ENCODE assay signal across 27 mouse cellular contexts in genomic region chr8:58753769-58754168, GRCm38 (mm10).
A peak's percentile ranks its signal among the peaks of the same experiment; 100 is the strongest.
DNase-seq lines count a peak whose midpoint lies in the region; ATAC-seq and TF ChIP-seq lines count a peak whose summit lies in the region.
"Had no signal": no experiment of that assay in that cellular context is flagged by ENCODE, and none has a peak within 500 bp of the region (broad histone marks: within the 10 kb centered on the region; RNA-seq: fewer than 3 reads in every experiment).

No protein-coding gene starts in this region.

- H3K9ac ChIP-seq in forebrain, embryonic 14.5 days (ENCODE audit: low read length) = no peak overlapping the region
- H3K9ac ChIP-seq in forebrain, embryonic 15.5 days (replicated peaks) = no peak overlapping the region
- no peak overlapping the region for H3K9ac ChIP-seq in hindbrain, embryonic 16.5 days (ENCODE audit: low read depth, low read length)
- H3K9ac ChIP-seq in hindbrain, embryonic 11.5 days (ENCODE audit: low read depth, low read length) = no peak overlapping the region
- H3K9ac ChIP-seq: embryonic facial prominence, embryonic 13.5 days; heart, embryonic 12.5 days; heart, embryonic 15.5 days; hindbrain, embryonic 12.5 days; intestine, embryonic 15.5 days had no signal

- no peak overlapping the region for H3K4me2 ChIP-seq in forebrain, embryonic 14.5 days (ENCODE audit: low read length)
- no peak overlapping the region for H3K4me2 ChIP-seq in forebrain, embryonic 15.5 days (replicated peaks)
- H3K4me2 ChIP-seq in hindbrain, embryonic 16.5 days (ENCODE audit: low read length) = no peak overlapping the region
- no peak overlapping the region for H3K4me2 ChIP-seq in hindbrain, embryonic 11.5 days (replicated peaks; ENCODE audit: low read depth, low read length)
- H3K4me2 ChIP-seq: embryonic facial prominence, embryonic 13.5 days; heart, embryonic 12.5 days; heart, embryonic 15.5 days; hindbrain, embryonic 12.5 days; intestine, embryonic 15.5 days had no signal

- 30% methylated on average over 2 of the region's 2 CpGs for WGBS in forebrain, embryonic 14.5 days
- WGBS in forebrain, embryonic 15.5 days = 42% methylated on average over 2 of the region's 2 CpGs
- 42% methylated on average over 2 of the region's 2 CpGs for WGBS in hindbrain, embryonic 16.5 days
- 72% methylated on average over 2 of the region's 2 CpGs for WGBS in hindbrain, embryonic 11.5 days

- intact Hi-C loops in left cerebral cortex, postnatal 36 days (cut with DNase I) = no loop called here

- TF ChIP-seq CTCF in brain, embryonic 14.5 days (IDR thresholded peaks at IDR 0.05; ENCODE audit: borderline replicate concordance, extremely low read depth, insufficient read depth, insufficient read length) = no peak

- H3K9me3 ChIP-seq in forebrain, embryonic 14.5 days (replicated peaks; ENCODE audit: control insufficient read depth, low read length) = no peaks in the 10 kb centered on the region
- no peaks in the 10 kb centered on the region for H3K9me3 ChIP-seq in forebrain, embryonic 15.5 days
- no peaks in the 10 kb centered on the region; the same call in 1 of the 2 replicates for H3K9me3 ChIP-seq in hindbrain, embryonic 16.5 days (ENCODE audit: control insufficient read depth, low read length)
- no peaks in the 10 kb centered on the region for H3K9me3 ChIP-seq in hindbrain, embryonic 11.5 days (ENCODE audit: control insufficient read depth, low read length)
- H3K9me3 ChIP-seq: heart, embryonic 12.5 days; heart, embryonic 15.5 days; hindbrain, embryonic 12.5 days; intestine, embryonic 15.5 days had no signal

- no peak overlapping the region for H3K4me3 ChIP-seq in forebrain, embryonic 14.5 days (ENCODE audit: low read depth, low read length)
- no peak overlapping the region for H3K4me3 ChIP-seq in forebrain, embryonic 15.5 days
- no peak overlapping the region for H3K4me3 ChIP-seq in hindbrain, embryonic 16.5 days (ENCODE audit: low read length)
- no peak overlapping the region for H3K4me3 ChIP-seq in hindbrain, embryonic 11.5 days (ENCODE audit: low read depth, low read length)
- H3K4me3 ChIP-seq: embryonic facial prominence, embryonic 10.5 days; embryonic facial prominence, embryonic 13.5 days; erythroblast, embryonic 14.5 days; heart, embryonic 12.5 days; heart, embryonic 15.5 days; hindbrain, embryonic 12.5 days; intestine, embryonic 15.5 days had no signal

- H3K27me3 ChIP-seq in forebrain, embryonic 14.5 days (replicated peaks; ENCODE audit: control insufficient read depth, insufficient read depth, low read length) = no peaks in the 10 kb centered on the region
- H3K27me3 ChIP-seq in forebrain, embryonic 15.5 days = no peaks in the 10 kb centered on the region
- no peaks in the 10 kb centered on the region for H3K27me3 ChIP-seq in hindbrain, embryonic 16.5 days (replicated peaks; ENCODE audit: control insufficient read depth, insufficient read depth, low read length)
- H3K27me3 ChIP-seq in hindbrain, embryonic 11.5 days (ENCODE audit: control insufficient read depth, insufficient read depth, low read length) = no peaks in the 10 kb centered on the region
- H3K27me3 ChIP-seq: embryonic facial prominence, embryonic 13.5 days; heart, embryonic 12.5 days; heart, embryonic 15.5 days; hindbrain, embryonic 12.5 days; intestine, embryonic 15.5 days had no signal

- no peaks in the 10 kb centered on the region for H3K4me1 ChIP-seq in forebrain, embryonic 14.5 days (ENCODE audit: control insufficient read depth, insufficient read depth, low read length)
- H3K4me1 ChIP-seq in forebrain, embryonic 15.5 days = no peaks in the 10 kb centered on the region
- H3K4me1 ChIP-seq in hindbrain, embryonic 16.5 days (ENCODE audit: control insufficient read depth, insufficient read depth, low read depth, low read length) = no peaks in the 10 kb centered on the region
- no peaks in the 10 kb centered on the region for H3K4me1 ChIP-seq in hindbrain, embryonic 11.5 days (replicated peaks; ENCODE audit: control insufficient read depth, insufficient read depth, low read length)
- H3K4me1 ChIP-seq: embryonic facial prominence, embryonic 10.5 days; embryonic facial prominence, embryonic 13.5 days; heart, embryonic 12.5 days; heart, embryonic 15.5 days; hindbrain, embryonic 12.5 days; intestine, embryonic 15.5 days had no signal

- peak; percentile 46; the same call in 1 of the 2 replicates for ATAC-seq in forebrain, embryonic 14.5 days
- no peak for ATAC-seq in forebrain, embryonic 15.5 days (replicated peaks)
- ATAC-seq in hindbrain, embryonic 16.5 days = 0 out of 2 replicates have a peak, but pooled peaks have one; percentile 48
- ATAC-seq in hindbrain, embryonic 11.5 days (ENCODE audit: low FRiP score) = no peak
- ATAC-seq: CD4-positive, CD25-positive, alpha-beta regulatory T cell, adult 4 months; intestine, embryonic 15.5 days had no signal

- H3K27ac ChIP-seq in forebrain, embryonic 14.5 days (ENCODE audit: low read depth, low read length) = no peak overlapping the region
- H3K27ac ChIP-seq in forebrain, embryonic 15.5 days (replicated peaks) = no peak overlapping the region
- H3K27ac ChIP-seq in hindbrain, embryonic 16.5 days (ENCODE audit: low read depth, low read length) = no peak overlapping the region
- no peak overlapping the region for H3K27ac ChIP-seq in hindbrain, embryonic 11.5 days (ENCODE audit: low read depth, low read length)
- H3K27ac ChIP-seq: embryonic facial prominence, embryonic 10.5 days; embryonic facial prominence, embryonic 13.5 days; heart, embryonic 15.5 days; hindbrain, embryonic 12.5 days; intestine, embryonic 15.5 days had no signal

- peak; percentile 2 for DNase-seq in forebrain, embryonic 14.5 days (ENCODE audit: low spot score)
- no peak for DNase-seq in hindbrain, embryonic 11.5 days (ENCODE audit: low spot score)
- peak; percentile 58 for DNase-seq in brain, embryonic 14.5 days (ENCODE audit: low read depth)
- DNase-seq in retina, embryonic 14.5 days (ENCODE audit: low spot score) = peak; percentile 13
- no peak for DNase-seq in left cerebral cortex, postnatal 36 days (ENCODE audit: low spot score in 2 of 2)
- DNase-seq: adrenal gland, adult 2 months; adrenal gland, postnatal 14 days; cerebellum, adult 11-12 months; cerebellum, adult 8-10 months; cerebellum, postnatal 10 days; cerebellum, postnatal 36 days; embryo, embryonic 11 days; gastrocnemius, postnatal 25 days; heart, adult 18-20 months; heart, postnatal 10 days; heart, postnatal 36 days; kidney, adult 11 months had no signal

- no peak for TF ChIP-seq POLR2A in brain, embryonic 14.5 days (IDR thresholded peaks at IDR 0.05; ENCODE audit: borderline replicate concordance, extremely low read depth, insufficient read depth, insufficient read length, poor library complexity, severe bottlenecking)

- H3K36me3 ChIP-seq in forebrain, embryonic 14.5 days (ENCODE audit: control insufficient read depth, insufficient read depth, low read length) = no peaks in the 10 kb centered on the region
- no peaks in the 10 kb centered on the region for H3K36me3 ChIP-seq in forebrain, embryonic 15.5 days
- H3K36me3 ChIP-seq in hindbrain, embryonic 16.5 days (ENCODE audit: control insufficient read depth, insufficient read depth, low read length) = no peaks in the 10 kb centered on the region
- H3K36me3 ChIP-seq in hindbrain, embryonic 11.5 days (ENCODE audit: control insufficient read depth, insufficient read depth, low read length) = no peaks in the 10 kb centered on the region
- H3K36me3 ChIP-seq: embryonic facial prominence, embryonic 10.5 days; embryonic facial prominence, embryonic 13.5 days; heart, embryonic 12.5 days; heart, embryonic 15.5 days; hindbrain, embryonic 12.5 days; intestine, embryonic 15.5 days had no signal

Comparison
In these comparisons a context has a peak if more than half of its experiments do, and no peak if none do; other contexts are left out.
1. ATAC-seq: peak in forebrain, embryonic 14.5 days (single experiment) and hindbrain, embryonic 16.5 days (single experiment); none in forebrain, embryonic 15.5 days (single experiment) and hindbrain, embryonic 11.5 days (single experiment).
2. DNase-seq: peak in forebrain, embryonic 14.5 days (single experiment), brain, embryonic 14.5 days (single experiment) and retina, embryonic 14.5 days (single experiment); none in hindbrain, embryonic 11.5 days (single experiment) and left cerebral cortex, postnatal 36 days (0 of 2).